Mouse (Mus musculus) G1E (cell line): ENCODE results near the gene Sugt1. TPM values are rescaled to one million over a fixed set of nuclear protein-coding genes. Genes with fewer than 3 reads are reported as not detected.

Source experiments
- ATAC-seq: 2 replicates; pipeline ENCODE4 v1.8.0; 2016; ENCODE audit warnings: mild to moderate bottlenecking; ENCODE audit not compliant: insufficient number of reproducible peaks, poor library complexity, low FRiP score, severe bottlenecking; ENCODE audit errors: extremely low read depth
- DNase-seq: peaks from one replicate; pipeline ENCODE4 v3.0.0; 2012; ENCODE audit warnings: low spot score
- H3K27me3 ChIP-seq: 2 replicates; pipeline ENCODE4 v1.6.1; 2012; ENCODE audit warnings: mild to moderate bottlenecking, low read length, inconsistent platforms; ENCODE audit not compliant: insufficient read depth
- H3K36me3 ChIP-seq: replicated peaks from 2 replicates; pipeline ENCODE3; 2012; ENCODE audit warnings: mild to moderate bottlenecking, inconsistent platforms
- H3K4me1 ChIP-seq: 2 replicates; pipeline ENCODE4 v1.6.1; 2012; ENCODE audit warnings: low read depth, low read length, inconsistent platforms, mixed read lengths; ENCODE audit not compliant: insufficient read depth
- H3K4me3 ChIP-seq: 2 replicates; pipeline ENCODE4 v1.5.1; 2012; ENCODE audit warnings: low read depth, mild to moderate bottlenecking, inconsistent platforms, low read length, moderate library complexity, mixed read lengths
- H3K9me3 ChIP-seq: replicated peaks from 2 replicates; pipeline ENCODE4 v1.6.1; 2012; ENCODE audit warnings: inconsistent platforms
- CTCF ChIP-seq: IDR thresholded peaks from 2 replicates; pipeline ENCODE4 v1.5.1; 2012; ENCODE audit warnings: low read depth, low read length, inconsistent platforms, mixed read lengths
- GATA1 ChIP-seq: IDR thresholded peaks from 2 replicates; pipeline ENCODE4 v1.6.1; 2012; ENCODE audit warnings: borderline replicate concordance, low read length, inconsistent platforms, mixed read lengths
- GATA2 ChIP-seq: IDR thresholded peaks from 2 replicates; pipeline ENCODE4 v1.6.1; 2012; ENCODE audit warnings: low read depth, low read length, inconsistent platforms, borderline replicate concordance
- POLR2AphosphoS5 ChIP-seq: IDR thresholded peaks from 2 replicates; pipeline ENCODE4 v1.6.1; 2012; ENCODE audit warnings: low read depth, low read length, inconsistent platforms; ENCODE audit not compliant: insufficient replicate concordance
- TAL1 ChIP-seq: conservative IDR thresholded peaks from 2 replicates; pipeline ENCODE4 v1.6.1; 2012; ENCODE audit warnings: low read depth, low read length, inconsistent platforms, mixed read lengths
- polyA plus RNA-seq: library from polyadenylated mRNA; stranded (reverse); fragments of >175 nt; gene quantifications from 2 replicates; pipeline ENCODE4 v1.2.3, GENCODE M21; 2012
- total RNA-seq, 2 experiments: library from RNA; stranded (forward) in 1 of 2; stranded (reverse) in 1 of 2; fragments of 200-1000 nt in 1 of 2; fragments of >200 nt in 1 of 2; fragmentation: Nextera tagmentation in 1 of 2; gene quantifications; 2 replicates each; pipeline ENCODE4 v1.2.3; 2014 to 2017

Sugt1 gene
- total and polyA plus RNA-seq, 3 experiments = 6.1 to 228 (median 98.9) TPM

- Histone ChIP-seq H3K4me3 (peak overlapping the region; percentile 77), H3K36me3 (peaks cover 46% of the 10 kb centered on the region), H3K9me3 (no peaks in the 10 kb centered on the region), H3K4me1 (peaks cover 30% of the 10 kb centered on the region), H3K27me3 (no peaks in the 10 kb centered on the region)
- DNase-seq (no peak), ATAC-seq (no peak)
- TF ChIP-seq GATA1 (no peak), TAL1 (no peak), CTCF (no peak)
Observed at GRCm38 (mm10) chr14:79586499-79587138, 872 bp upstream of the Sugt1 start.

- no peaks in the 10 kb centered on the region for H3K27me3 ChIP-seq
- no peaks in the 10 kb centered on the region for H3K9me3 ChIP-seq
- ATAC-seq (0 out of 2 replicates have a peak, but pooled peaks have one; percentile 0), DNase-seq (no peak)
- peaks cover 48% of the 10 kb centered on the region for H3K36me3 ChIP-seq
- peaks cover 34% of the 10 kb centered on the region for H3K4me1 ChIP-seq
- peak overlapping the region; percentile 77 for H3K4me3 ChIP-seq
- TF ChIP-seq GATA1 = no peak
- TF ChIP-seq POLR2AphosphoS5 = no peak
- no peak for TF ChIP-seq GATA2
- no peak for TF ChIP-seq TAL1
- no peak for TF ChIP-seq CTCF
Observed at GRCm38 (mm10) chr14:79587852-79588229, 350 bp downstream of the Sugt1 start.

- ATAC-seq (no peak), DNase-seq (no peak)
- Histone ChIP-seq H3K4me1 (peaks cover 34% of the 10 kb centered on the region), H3K9me3 (no peaks in the 10 kb centered on the region), H3K27me3 (no peaks in the 10 kb centered on the region), H3K36me3 (peaks cover 43% of the 10 kb centered on the region), H3K4me3 (peak overlapping the region; percentile 77)
- TF ChIP-seq GATA2 (no peak), GATA1 (no peak), CTCF (no peak), TAL1 (no peak), POLR2AphosphoS5 (no peak)
Observed at GRCm38 (mm10) chr14:79588534-79588951, 1.1 kb downstream of the Sugt1 start.

DNA sequence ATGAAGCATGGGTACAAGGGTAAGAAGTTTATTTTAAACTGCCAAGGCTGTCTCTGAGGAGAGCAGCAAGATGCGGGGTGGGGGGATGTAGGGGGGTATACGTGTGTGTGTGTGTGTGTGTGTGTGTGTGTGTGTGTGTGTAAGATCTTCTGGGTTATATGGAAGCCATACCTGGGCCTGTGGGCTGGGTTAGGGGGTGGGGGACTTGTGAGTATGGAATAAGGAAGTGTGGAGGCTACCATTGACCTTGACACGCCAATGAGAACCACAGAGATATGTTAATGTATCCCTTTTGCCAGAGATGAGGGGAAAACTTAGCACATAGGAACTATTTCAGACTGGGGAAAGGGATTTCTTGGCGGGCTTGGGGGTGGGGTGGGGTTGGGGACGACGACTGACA lies 1.9 kb downstream of the Sugt1 start:
- H3K27me3 ChIP-seq = no peaks in the 10 kb centered on the region
- no peak for ATAC-seq
- peaks cover 36% of the 10 kb centered on the region for H3K4me1 ChIP-seq
- H3K36me3 ChIP-seq = peaks cover 46% of the 10 kb centered on the region
- no peak for DNase-seq
- H3K4me3 ChIP-seq = no peak overlapping the region; the same call in 1 of the 2 replicates
- TF ChIP-seq GATA1 (no peak), POLR2AphosphoS5 (no peak), GATA2 (no peak), CTCF (no peak), TAL1 (no peak)
- no peaks in the 10 kb centered on the region for H3K9me3 ChIP-seq

DNA sequence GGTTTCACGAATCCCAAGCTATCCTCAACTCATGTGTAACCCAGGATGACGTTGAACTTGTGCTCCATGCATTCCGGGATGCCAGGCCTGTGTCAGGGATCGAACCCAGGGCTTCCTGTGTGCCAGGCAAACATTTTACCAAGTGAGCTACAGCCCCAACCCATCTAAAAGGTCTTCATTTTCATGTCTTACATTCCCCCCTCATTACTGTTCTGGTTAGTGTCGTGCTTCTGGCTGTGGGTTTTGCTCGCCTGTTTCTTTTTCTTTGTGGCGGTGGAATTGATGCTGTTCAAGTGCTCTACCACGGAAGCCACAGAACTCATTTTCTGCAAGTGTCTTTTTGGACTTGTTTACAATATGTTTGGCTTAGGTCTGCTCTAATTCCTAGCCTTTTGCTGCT lies 3.4 kb downstream of the Sugt1 start:
- peaks cover 35% of the 10 kb centered on the region for H3K4me1 ChIP-seq

GRCm38 (mm10) chr14:79591611-79592010 lies 4.1 kb downstream of the Sugt1 start:
- DNase-seq (no peak), ATAC-seq (no peak)
- H3K27me3 ChIP-seq = no peaks in the 10 kb centered on the region
- H3K9me3 ChIP-seq = no peaks in the 10 kb centered on the region
- no peak overlapping the region for H3K4me3 ChIP-seq
- H3K4me1 ChIP-seq = peaks cover 28% of the 10 kb centered on the region
- TF ChIP-seq POLR2AphosphoS5 (no peak), GATA1 (no peak), CTCF (no peak), GATA2 (no peak), TAL1 (no peak)
- H3K36me3 ChIP-seq = peaks cover 66% of the 10 kb centered on the region

More for the DNA sequence above, 3.4 kb downstream of the Sugt1 start:
- Histone ChIP-seq H3K9me3 (no peaks in the 10 kb centered on the region), H3K36me3 (peaks cover 59% of the 10 kb centered on the region), H3K4me3 (no peak overlapping the region), H3K27me3 (no peaks in the 10 kb centered on the region)
- no peak for DNase-seq
- no peak for ATAC-seq
- no peak for TF ChIP-seq CTCF

- Histone ChIP-seq H3K27me3 (no peaks in the 10 kb centered on the region), H3K9me3 (no peaks in the 10 kb centered on the region), H3K36me3 (peaks cover 84% of the 10 kb centered on the region), H3K4me1 (peaks cover 20% of the 10 kb centered on the region), H3K4me3 (no peak overlapping the region)
- TF ChIP-seq GATA1 (no peak), GATA2 (no peak), POLR2AphosphoS5 (no peak), TAL1 (no peak), CTCF (no peak)
- ATAC-seq (no peak), DNase-seq (no peak)
Observed at GRCm38 (mm10) chr14:79594069-79594468, 6.6 kb downstream of the Sugt1 start.
